Mouse (Mus musculus) cerebellum, adult 2 months (tissue): ENCODE results near the gene Gstm7.

Source experiments
- CTCF ChIP-seq: fragments of 200-500 bp; IDR thresholded peaks from 2 replicates; pipeline ENCODE4 v1.5.1; 2011; ENCODE audit warnings: low read depth, mild to moderate bottlenecking, control low read depth, low read length, moderate library complexity, borderline replicate concordance; ENCODE audit not compliant: insufficient read depth
- POLR2A ChIP-seq: fragments of 200-500 bp; IDR thresholded peaks from 2 replicates; pipeline ENCODE4 v1.6.1; 2011; ENCODE audit warnings: low read length, control low read depth, borderline replicate concordance; ENCODE audit not compliant: insufficient read depth

GRCm38 (mm10) chr3:107927841-107928240, 3.8 kb downstream of the Gstm7 start:
- TF ChIP-seq POLR2A (no peak), CTCF (no peak)
